Mouse (Mus musculus) midbrain, embryonic 10.5 days (tissue): ENCODE data around the gene Wfdc15b. TPM values are rescaled to one million over a fixed set of nuclear protein-coding genes. Genes with fewer than 3 reads are reported as not detected.

Experiments used
- DNase-seq: peaks from one replicate; pipeline ENCODE4 v3.0.0-alpha.2; 2017; ENCODE audit warnings: low spot score
- H3K27ac ChIP-seq: fragments of 300-500 bp; sonication (generic); replicated peaks from 2 replicates; pipeline ENCODE4 v1.5.1; 2016; ENCODE audit warnings: mild to moderate bottlenecking
- H3K27me3 ChIP-seq: fragments of 300-500 bp; sonication (generic); 2 replicates; pipeline ENCODE4 v1.6.1; 2016; ENCODE audit warnings: low read depth, mild to moderate bottlenecking; ENCODE audit not compliant: poor library complexity, severe bottlenecking
- H3K36me3 ChIP-seq: fragments of 300-500 bp; sonication (generic); 2 replicates; pipeline ENCODE4 v1.6.1; 2016; ENCODE audit warnings: mild to moderate bottlenecking, moderate library complexity
- H3K4me1 ChIP-seq: fragments of 300-500 bp; sonication (generic); 2 replicates; pipeline ENCODE4 v1.6.1; 2016
- H3K4me3 ChIP-seq: fragments of 300-500 bp; sonication (generic); 2 replicates; pipeline ENCODE4 v1.5.1; 2016; ENCODE audit warnings: mild to moderate bottlenecking, moderate library complexity
- H3K9me3 ChIP-seq: fragments of 300-500 bp; sonication (generic); replicated peaks from 2 replicates; pipeline ENCODE4 v1.6.1; 2016; ENCODE audit warnings: mild to moderate bottlenecking
- WGBS: fragments of 180-500 bp; shearing (Covaris S2); methylation state at CpG from one replicate; pipeline ENCODE4 v1.1.7; 2016; 5-methylcytosine and 5-hydroxymethylcytosine counted together
- polyA plus RNA-seq: library from polyadenylated mRNA; unstranded; fragments of >200 nt; fragmentation: Nextera tagmentation; extraction: Ambion mirVana; gene quantifications from 2 replicates; pipeline ENCODE4 v1.2.1, GENCODE M21; 2016

The Wfdc15b gene
- polyA plus RNA-seq, 1 experiment from 2014 or later = not detected

- no peaks in the 10 kb centered on the region for H3K36me3 ChIP-seq
- peaks cover 28% of the 10 kb centered on the region for H3K4me1 ChIP-seq
- H3K9me3 ChIP-seq = no peaks in the 10 kb centered on the region
- H3K27ac ChIP-seq = no peak overlapping the region
- H3K27me3 ChIP-seq = peaks cover 74% of the 10 kb centered on the region
- 72% methylated on average over 3 of the region's 3 CpGs for WGBS
- no peak overlapping the region for H3K4me3 ChIP-seq
- DNase-seq = no peak
These were observed 48.1 kb downstream of the Wfdc15b start for GRCm38 (mm10) chr2:164173394-164173793.

- DNase-seq = peak; percentile 32
- Histone ChIP-seq H3K4me3 (peak within 1 kb of the TSS; percentile 57), H3K36me3 (no peaks in the 10 kb centered on the region), H3K4me1 (peaks cover 36% of the 10 kb centered on the region), H3K9me3 (no peaks in the 10 kb centered on the region), H3K27me3 (peaks cover 95% of the 10 kb centered on the region), H3K27ac (no peak within 1 kb of the TSS)
- under 1% methylated on average over 29 of the region's 29 CpGs for WGBS
These were observed 50.6 kb downstream of the Wfdc15b start, which contains the start of gene Kcns1 for GRCm38 (mm10) chr2:164170902-164171301. Gene Kcns1 (minus strand): TSS chr2:164171113.

GRCm38 (mm10) chr2:164170326-164170725 is 51.1 kb downstream of the Wfdc15b start:
- peak overlapping the region; percentile 57 for H3K4me3 ChIP-seq
- DNase-seq = peak; percentile 32
- H3K36me3 ChIP-seq = no peaks in the 10 kb centered on the region
- no peaks in the 10 kb centered on the region for H3K9me3 ChIP-seq
- no peak overlapping the region for H3K27ac ChIP-seq
- H3K4me1 ChIP-seq = peaks cover 36% of the 10 kb centered on the region
- WGBS = 6% methylated on average over 11 of the region's 11 CpGs
- H3K27me3 ChIP-seq = peaks cover 96% of the 10 kb centered on the region

GRCm38 (mm10) chr2:164168571-164168946 is 52.9 kb downstream of the Wfdc15b start:
- H3K9me3 ChIP-seq = no peaks in the 10 kb centered on the region
- no peak overlapping the region for H3K27ac ChIP-seq
- peaks cover 92% of the 10 kb centered on the region for H3K27me3 ChIP-seq
- DNase-seq = peak; percentile 22
- peak overlapping the region; percentile 48 for H3K4me3 ChIP-seq
- 9% methylated on average over 42 of the region's 42 CpGs for WGBS
- H3K4me1 ChIP-seq = peaks cover 34% of the 10 kb centered on the region
- H3K36me3 ChIP-seq = no peaks in the 10 kb centered on the region

- Histone ChIP-seq H3K27ac (no peak overlapping the region), H3K9me3 (no peaks in the 10 kb centered on the region), H3K4me1 (peaks cover 34% of the 10 kb centered on the region), H3K27me3 (peaks cover 86% of the 10 kb centered on the region), H3K36me3 (no peaks in the 10 kb centered on the region), H3K4me3 (peak overlapping the region; percentile 48)
- peak; percentile 35 for DNase-seq
- 15% methylated on average over 90 of the region's 90 CpGs for WGBS
These were observed 53.5 kb downstream of the Wfdc15b start for GRCm38 (mm10) chr2:164167752-164168570.

- H3K4me1 ChIP-seq = peaks cover 22% of the 10 kb centered on the region
- no peaks in the 10 kb centered on the region for H3K36me3 ChIP-seq
- no peak overlapping the region for H3K27ac ChIP-seq
- H3K27me3 ChIP-seq = peaks cover 57% of the 10 kb centered on the region
- 92% methylated on average over 5 of the region's 5 CpGs for WGBS
- no peak overlapping the region for H3K4me3 ChIP-seq
- no peaks in the 10 kb centered on the region for H3K9me3 ChIP-seq
- no peak for DNase-seq
These were observed 56.5 kb downstream of the Wfdc15b start for GRCm38 (mm10) chr2:164164941-164165340.

Other genes with a start within 250 kb of the Wfdc15b start
- 322 and 331 TPM in 2 replicates for gene Ywhab, start 226.7 kb downstream of the Wfdc15b start, polyA plus RNA-seq
- 0.87 and 1.4 TPM in 2 replicates for gene Pabpc1l, start 196.2 kb downstream of the Wfdc15b start, polyA plus RNA-seq
- gene Stk4, start 151.3 kb downstream of the Wfdc15b start, polyA plus RNA-seq = 33.9 and 34.7 TPM in 2 replicates
- 58.7 and 60.0 TPM in 2 replicates for gene Tomm34, start 150.5 kb downstream of the Wfdc15b start, polyA plus RNA-seq
- 0.06 TPM in 1 of 2 replicates, not detected in the other for gene Kcns1, start 50.5 kb downstream of the Wfdc15b start, polyA plus RNA-seq
- not detected in 2 replicates for gene Wfdc5, start 38.9 kb downstream of the Wfdc15b start, polyA plus RNA-seq
- not detected in 2 replicates for gene Wfdc12, start 31.1 kb downstream of the Wfdc15b start, polyA plus RNA-seq
- gene Wfdc15a, start 21.5 kb downstream of the Wfdc15b start, polyA plus RNA-seq = not detected in 2 replicates
- gene Svs2, start 16.8 kb upstream of the Wfdc15b start, polyA plus RNA-seq = not detected in 2 replicates
- not detected in 2 replicates for gene Svs3b, start 35.0 kb upstream of the Wfdc15b start, polyA plus RNA-seq
- gene Svs4, start 56.8 kb upstream of the Wfdc15b start, polyA plus RNA-seq = not detected in 2 replicates
- gene Svs3a, start 67.6 kb upstream of the Wfdc15b start, polyA plus RNA-seq = not detected in 2 replicates
- not detected in 2 replicates for gene Svs6, start 95.1 kb upstream of the Wfdc15b start, polyA plus RNA-seq
- gene Svs5, start 111.1 kb upstream of the Wfdc15b start, polyA plus RNA-seq = not detected in 2 replicates
- 0.31 TPM in 1 of 2 replicates, not detected in the other for gene Slpi, start 167.4 kb upstream of the Wfdc15b start, polyA plus RNA-seq
- gene Rbpjl, start 181.5 kb upstream of the Wfdc15b start, polyA plus RNA-seq = not detected in 2 replicates
- gene Matn4, start 183.5 kb upstream of the Wfdc15b start, polyA plus RNA-seq = 0.21 TPM in 1 of 2 replicates, not detected in the other
- 16.1 and 17.4 TPM in 2 replicates for gene Sdc4, start 222.2 kb upstream of the Wfdc15b start, polyA plus RNA-seq
- gene Sys1, start 235.3 kb upstream of the Wfdc15b start, polyA plus RNA-seq = 64.8 and 65.9 TPM in 2 replicates
- 3.7 and 3.9 TPM in 2 replicates for gene Gm20458, start 239.3 kb upstream of the Wfdc15b start, polyA plus RNA-seq